Mouse (Mus musculus): Measurements from ENCODE around the gene Pde4c. TPM values are rescaled to one million over a fixed set of nuclear protein-coding genes. Genes with fewer than 3 reads are reported as not detected.

Pde4c gene
- total and polyA plus RNA-seq, 2 experiments from 2014 or later: 0.39 to 0.77 TPM

- no peak overlapping the region for H3K4me2 ChIP-seq (ENCODE audit: low read depth, low read length, poor library complexity, severe bottlenecking)
- peaks cover 31% of the 10 kb centered on the region for H3K27me3 ChIP-seq (ENCODE audit: insufficient read depth, low read length)
- H3K36me3 ChIP-seq (ENCODE audit: insufficient read depth, low read length): no peaks in the 10 kb centered on the region
- H3K9me3 ChIP-seq (ENCODE audit: low read length): no peaks in the 10 kb centered on the region
- DNase-seq (ENCODE audit: low spot score): no peak
- no peak for ATAC-seq (ENCODE audit: low FRiP score)
- H3K27ac ChIP-seq (ENCODE audit: low read depth, low read length): no peak overlapping the region
- H3K9ac ChIP-seq (replicated peaks; ENCODE audit: low read length, poor library complexity, severe bottlenecking): no peak overlapping the region
- no peak for TF ChIP-seq CTCF (IDR thresholded peaks at IDR 0.05)
- WGBS: 87% methylated on average over 23 of the region's 23 CpGs
- peaks cover 4% of the 10 kb centered on the region; the same call in 1 of the 2 replicates for H3K4me1 ChIP-seq (ENCODE audit: insufficient read depth, low read length)
- no peak overlapping the region for H3K4me3 ChIP-seq (ENCODE audit: low read depth, low read length)
Measured at GRCm38 (mm10) chr8:70748246-70749096, 25.0 kb downstream of the Pde4c start.

- H3K36me3 ChIP-seq (ENCODE audit: insufficient read depth, low read length): no peaks in the 10 kb centered on the region
- H3K4me2 ChIP-seq (ENCODE audit: low read depth, low read length, poor library complexity, severe bottlenecking): no peak overlapping the region
- ATAC-seq (ENCODE audit: low FRiP score): no peak
- no peak overlapping the region for H3K9ac ChIP-seq (replicated peaks; ENCODE audit: low read length, poor library complexity, severe bottlenecking)
- no peak for DNase-seq (ENCODE audit: low spot score)
- no peaks in the 10 kb centered on the region for H3K9me3 ChIP-seq (ENCODE audit: low read length)
- TF ChIP-seq CTCF (IDR thresholded peaks at IDR 0.05): no peak
- no peaks in the 10 kb centered on the region for H3K4me1 ChIP-seq (ENCODE audit: insufficient read depth, low read length)
- no peak overlapping the region for H3K27ac ChIP-seq (ENCODE audit: low read depth, low read length)
- H3K27me3 ChIP-seq (ENCODE audit: insufficient read depth, low read length): peaks cover 26% of the 10 kb centered on the region
- H3K4me3 ChIP-seq (ENCODE audit: low read depth, low read length): no peak overlapping the region
- WGBS: 87% methylated on average over 18 of the region's 19 CpGs
Measured at GRCm38 (mm10) chr8:70749097-70749674, 25.7 kb downstream of the Pde4c start.

- Histone ChIP-seq H3K4me1 (ENCODE audit: insufficient read depth, low read length) (no peaks in the 10 kb centered on the region), H3K9ac (replicated peaks; ENCODE audit: low read length, poor library complexity, severe bottlenecking) (no peak overlapping the region), H3K27ac (ENCODE audit: low read depth, low read length) (no peak overlapping the region), H3K4me2 (ENCODE audit: low read depth, low read length, poor library complexity, severe bottlenecking) (no peak overlapping the region), H3K27me3 (ENCODE audit: insufficient read depth, low read length) (peaks cover 21% of the 10 kb centered on the region), H3K9me3 (ENCODE audit: low read length) (no peaks in the 10 kb centered on the region), H3K4me3 (ENCODE audit: low read depth, low read length) (no peak overlapping the region), H3K36me3 (ENCODE audit: insufficient read depth, low read length) (no peaks in the 10 kb centered on the region)
- no peak for ATAC-seq (ENCODE audit: low FRiP score)
- no peak for DNase-seq (ENCODE audit: low spot score)
- 86% methylated on average over 13 of the region's 13 CpGs for WGBS
- no peak for TF ChIP-seq CTCF (IDR thresholded peaks at IDR 0.05)
Measured at GRCm38 (mm10) chr8:70750128-70750680, 26.7 kb downstream of the Pde4c start.

GRCm38 (mm10) chr8:70752000-70752764 is 28.7 kb downstream of the Pde4c start:
- Histone ChIP-seq H3K4me1 (ENCODE audit: insufficient read depth, low read length) (0 out of 2 replicates have a peak, but pooled peaks cover 2% of the 10 kb centered on the region), H3K4me3 (ENCODE audit: low read depth, low read length) (no peak overlapping the region), H3K27me3 (ENCODE audit: insufficient read depth, low read length) (0 out of 2 replicates have a peak, but pooled peaks cover 8% of the 10 kb centered on the region), H3K27ac (ENCODE audit: low read depth, low read length) (peak overlapping the region; percentile 32; the same call in 1 of the 2 replicates), H3K36me3 (ENCODE audit: insufficient read depth, low read length) (peaks cover 13% of the 10 kb centered on the region), H3K9me3 (ENCODE audit: low read length) (no peaks in the 10 kb centered on the region), H3K9ac (replicated peaks; ENCODE audit: low read length, poor library complexity, severe bottlenecking) (no peak overlapping the region), H3K4me2 (ENCODE audit: low read depth, low read length, poor library complexity, severe bottlenecking) (no peak overlapping the region)
- 36% methylated on average over 11 of the region's 11 CpGs for WGBS
- ATAC-seq (ENCODE audit: low FRiP score) (no peak), DNase-seq (ENCODE audit: low spot score) (peak; percentile 76)
- TF ChIP-seq CTCF (IDR thresholded peaks at IDR 0.05): peak; percentile 77

GRCm38 (mm10) chr8:70753151-70753550 is 29.6 kb downstream of the Pde4c start:
- no peak overlapping the region for H3K4me2 ChIP-seq (ENCODE audit: low read depth, low read length, poor library complexity, severe bottlenecking)
- ATAC-seq (ENCODE audit: low FRiP score) (no peak), DNase-seq (ENCODE audit: low spot score) (no peak)
- 39% methylated on average over 21 of the region's 21 CpGs for whole genome bisulfite sequencing
- 0 out of 2 replicates have a peak, but pooled peaks cover 4% of the 10 kb centered on the region for H3K27me3 ChIP-seq (ENCODE audit: insufficient read depth, low read length)
- H3K36me3 ChIP-seq (ENCODE audit: insufficient read depth, low read length): peaks cover 23% of the 10 kb centered on the region
- 0 out of 2 replicates have a peak overlapping the region, but pooled peaks have one; percentile 28 for H3K27ac ChIP-seq (ENCODE audit: low read depth, low read length)
- no peak overlapping the region for H3K9ac ChIP-seq (replicated peaks; ENCODE audit: low read length, poor library complexity, severe bottlenecking)
- H3K9me3 ChIP-seq (ENCODE audit: low read length): no peaks in the 10 kb centered on the region
- no peak overlapping the region for H3K4me3 ChIP-seq (ENCODE audit: low read depth, low read length)
- 0 out of 2 replicates have a peak, but pooled peaks cover 2% of the 10 kb centered on the region for H3K4me1 ChIP-seq (ENCODE audit: insufficient read depth, low read length)
- no peak for TF ChIP-seq CTCF (IDR thresholded peaks at IDR 0.05)
